Mouse (Mus musculus): ENCODE measurements at regions not wholly inside any gene's neighbourhood (a gene's known extent, or its start where the extent isn't known, plus 50 kb on each side); places are given as distances from the start of the nearest gene placed in this dataset.

GRCm38 (mm10) chr11:19204521-19204920 lies 185.7 kb upstream of the Meis1 start:
- intact Hi-C loops (cut with DNase I) = loop anchor here (5.0 to 10.0 kb wide), 3 partner anchors 67 to 330 kb away; no protein-coding TSS in a partner anchor
- peak; percentile 28 for DNase-seq (ENCODE audit: low spot score)

- intact Hi-C loops (cut with DNase I) = loop anchor here (5.0 to 10.0 kb wide), 2 partner anchors 330 to 557 kb away; no protein-coding TSS in a partner anchor
- DNase-seq (ENCODE audit: low spot score) = no peak
Measured at GRCm38 (mm10) chr11:19205174-19205573, 186.4 kb upstream of the Meis1 start.

- intact Hi-C loops (cut with DNase I) = no loop called here
Measured at GRCm38 (mm10) chr11:19219476-19219875, 200.7 kb upstream of the Meis1 start.

GRCm38 (mm10) chr11:19221442-19221841 lies 202.7 kb upstream of the Meis1 start:
- no peak for DNase-seq (ENCODE audit: low spot score)
- intact Hi-C loops (cut with DNase I) = no loop called here

More at GRCm38 (mm10) chr11:19219476-19219875, 200.7 kb upstream of the Meis1 start:
- no peak for DNase-seq (ENCODE audit: low spot score)

GRCm38 (mm10) chr11:19226756-19227155 lies 208.0 kb upstream of the Meis1 start:
- DNase-seq (ENCODE audit: low spot score) = no peak
- intact Hi-C loops (cut with DNase I) = no loop called here

GRCm38 (mm10) chr11:19227716-19228115 lies 208.9 kb upstream of the Meis1 start:
- DNase-seq (ENCODE audit: low spot score) = no peak
- intact Hi-C loops (cut with DNase I) = no loop called here

GRCm38 (mm10) chr11:19246390-19247114 lies 227.8 kb upstream of the Meis1 start:
- intact Hi-C loops (cut with DNase I) = no loop called here

GRCm38 (mm10) chr11:19253605-19254004 lies 234.8 kb upstream of the Meis1 start:
- DNase-seq (ENCODE audit: low spot score) = no peak
- intact Hi-C loops (cut with DNase I) = no loop called here

More at GRCm38 (mm10) chr11:19246390-19247114, 227.8 kb upstream of the Meis1 start:
- DNase-seq (ENCODE audit: low spot score) = no peak

GRCm38 (mm10) chr11:19254183-19254582 lies 235.4 kb upstream of the Meis1 start:
- intact Hi-C loops (cut with DNase I) = no loop called here
- DNase-seq (ENCODE audit: low spot score) = no peak

- no peak for DNase-seq (ENCODE audit: low spot score)
- intact Hi-C loops (cut with DNase I) = no loop called here
Measured at GRCm38 (mm10) chr11:19257549-19257948, 238.8 kb upstream of the Meis1 start.

- intact Hi-C loops (cut with DNase I) = no loop called here
- DNase-seq (ENCODE audit: low spot score) = no peak
Measured at GRCm38 (mm10) chr11:19262832-19263231, 244.0 kb upstream of the Meis1 start.

GRCm38 (mm10) chr11:19264798-19265671 lies 246.2 kb upstream of the Meis1 start:
- DNase-seq (ENCODE audit: low spot score) = no peak
- intact Hi-C loops (cut with DNase I) = no loop called here

GRCm38 (mm10) chr11:19265672-19265972 lies 246.8 kb upstream of the Meis1 start:
- intact Hi-C loops (cut with DNase I) = no loop called here
- DNase-seq (ENCODE audit: low spot score) = no peak

GRCm38 (mm10) chr11:19290971-19291370 lies 272.2 kb upstream of the Meis1 start:
- intact Hi-C loops (cut with DNase I) = no loop called here
- no peak for DNase-seq (ENCODE audit: low spot score)

- intact Hi-C loops (cut with DNase I) = no loop called here
- no peak for DNase-seq (ENCODE audit: low spot score)
Measured at GRCm38 (mm10) chr11:19299411-19299810, 280.6 kb upstream of the Meis1 start.

GRCm38 (mm10) chr11:19306687-19307086 lies 287.9 kb upstream of the Meis1 start:
- intact Hi-C loops (cut with DNase I) = no loop called here
- no peak for DNase-seq (ENCODE audit: low spot score)

GRCm38 (mm10) chr11:19330685-19331239 lies 312.0 kb upstream of the Meis1 start:
- no peak for DNase-seq (ENCODE audit: low spot score)
- intact Hi-C loops (cut with DNase I) = no loop called here

- intact Hi-C loops (cut with DNase I) = no loop called here
- no peak for DNase-seq (ENCODE audit: low spot score)
Measured at GRCm38 (mm10) chr11:19332274-19332673, 313.5 kb upstream of the Meis1 start.

GRCm38 (mm10) chr11:19332727-19333126 lies 313.9 kb upstream of the Meis1 start:
- no peak for DNase-seq (ENCODE audit: low spot score)
- intact Hi-C loops (cut with DNase I) = no loop called here

- intact Hi-C loops (cut with DNase I) = no loop called here
- no peak for DNase-seq (ENCODE audit: low spot score)
Measured at GRCm38 (mm10) chr11:19333908-19334487, 315.2 kb upstream of the Meis1 start.
